Mouse (Mus musculus) midbrain, postnatal 0 days (tissue): ENCODE measurements at regions not wholly inside any gene's neighbourhood (a gene's known extent, or its start where the extent isn't known, plus 50 kb on each side); places are given as distances from the start of the nearest gene placed in this dataset.

Source experiments
- ATAC-seq: fragments of 200-750 bp; cut with Nextera tagmentation; 2 replicates; pipeline ENCODE4 v1.8.0; 2017; ENCODE audit warnings: moderate number of reproducible peaks, mild to moderate bottlenecking, moderate TSS enrichment, moderate library complexity; ENCODE audit not compliant: low FRiP score
- DNase-seq: peaks from one replicate; pipeline ENCODE4 v3.0.0-alpha.2; 2015; ENCODE audit warnings: low spot score
- H3K27ac ChIP-seq: fragments of 300-500 bp; sonication (generic); 2 replicates; pipeline ENCODE4 v1.5.1; 2014; ENCODE audit warnings: low read depth, mild to moderate bottlenecking, low read length, mixed read lengths
- H3K27me3 ChIP-seq: fragments of 300-500 bp; sonication (generic); 2 replicates; pipeline ENCODE4 v1.6.1; 2014; ENCODE audit warnings: low read length, control low read depth, mixed read lengths; ENCODE audit not compliant: insufficient read depth
- H3K36me3 ChIP-seq: fragments of 300-500 bp; sonication (generic); 2 replicates; pipeline ENCODE4 v1.6.1; 2014; ENCODE audit warnings: low read length, control low read depth, mixed read lengths; ENCODE audit not compliant: insufficient read depth
- H3K4me1 ChIP-seq: fragments of 300-500 bp; sonication (generic); 2 replicates; pipeline ENCODE4 v1.6.1; 2014; ENCODE audit warnings: mild to moderate bottlenecking, control low read depth, antibody characterized with exemption, low read length, mixed read lengths; ENCODE audit not compliant: insufficient read depth
- H3K4me2 ChIP-seq: fragments of 300-500 bp; sonication (generic); 2 replicates; pipeline ENCODE4 v1.6.1; 2014; ENCODE audit warnings: low read depth, mild to moderate bottlenecking, low read length, mixed read lengths; ENCODE audit not compliant: poor library complexity, severe bottlenecking
- H3K4me3 ChIP-seq: fragments of 300-500 bp; sonication (generic); 2 replicates; pipeline ENCODE4 v1.5.1; 2014; ENCODE audit warnings: low read depth, mild to moderate bottlenecking, low read length, moderate library complexity
- H3K9ac ChIP-seq: fragments of 300-500 bp; sonication (generic); replicated peaks from 2 replicates; pipeline ENCODE4 v1.6.1; 2014; ENCODE audit warnings: mild to moderate bottlenecking, low read length, moderate library complexity, mixed read lengths; ENCODE audit not compliant: poor library complexity, severe bottlenecking
- H3K9me3 ChIP-seq: fragments of 300-500 bp; sonication (generic); 2 replicates; pipeline ENCODE4 v1.6.1; 2016; ENCODE audit warnings: low read length, control low read depth
- CTCF ChIP-seq: IDR thresholded peaks from 2 replicates; pipeline ENCODE4 v1.5.1; 2016; ENCODE audit warnings: antibody characterized with exemption, mild to moderate bottlenecking
- WGBS: fragments of 180-500 bp; shearing (Covaris S2); extraction: QIAGEN DNeasy Blood & Tissue Kit; methylation state at CpG from one replicate; pipeline ENCODE4 v1.1.7; 2014; 5-methylcytosine and 5-hydroxymethylcytosine counted together

DNA sequence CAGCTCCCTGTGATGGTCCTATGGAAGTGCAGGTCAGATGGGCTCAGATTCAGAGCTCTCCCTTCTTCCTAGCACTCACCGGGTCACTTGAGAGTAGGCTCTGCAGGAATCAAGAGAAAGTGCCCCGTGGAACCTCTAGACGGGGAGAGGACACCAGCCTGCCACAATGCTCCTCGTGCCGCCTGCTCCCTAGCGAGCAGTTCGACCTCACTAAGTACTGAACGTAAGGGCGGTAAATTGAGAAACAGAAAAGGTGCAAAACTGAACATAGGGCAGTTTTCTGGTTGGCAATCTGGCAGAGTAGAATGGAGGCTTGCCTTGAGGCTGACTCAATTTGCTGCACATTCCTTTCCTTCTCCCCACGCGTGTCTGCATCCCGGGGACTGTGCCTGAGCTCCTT is 115.7 kb downstream of the Zfp706 start:
- DNase-seq: no peak
- no peak for TF ChIP-seq CTCF
- 0 out of 2 replicates have a peak overlapping the region, but pooled peaks have one; percentile 19 for H3K9ac ChIP-seq
- peak overlapping the region; percentile 38; the same call in 1 of the 2 replicates for H3K4me2 ChIP-seq
- 25% methylated on average over 12 of the region's 12 CpGs for WGBS
- H3K36me3 ChIP-seq: no peaks in the 10 kb centered on the region
- H3K4me3 ChIP-seq: no peak overlapping the region
- H3K4me1 ChIP-seq: peaks cover 10% of the 10 kb centered on the region
- peak overlapping the region; percentile 43 for H3K27ac ChIP-seq
- H3K27me3 ChIP-seq: no peaks in the 10 kb centered on the region
- ATAC-seq: no peak
- H3K9me3 ChIP-seq: no peaks in the 10 kb centered on the region

GRCm38 (mm10) chr15:36891296-36891695 is 116.3 kb downstream of the Zfp706 start:
- no peaks in the 10 kb centered on the region for H3K9me3 ChIP-seq
- peaks cover 10% of the 10 kb centered on the region for H3K4me1 ChIP-seq
- 52% methylated on average over 1 of the region's 1 CpGs for WGBS
- no peak overlapping the region for H3K9ac ChIP-seq
- ATAC-seq (no peak), DNase-seq (no peak)
- H3K4me2 ChIP-seq: no peak overlapping the region
- H3K27me3 ChIP-seq: no peaks in the 10 kb centered on the region
- H3K4me3 ChIP-seq: no peak overlapping the region
- no peak overlapping the region for H3K27ac ChIP-seq
- no peaks in the 10 kb centered on the region for H3K36me3 ChIP-seq
- TF ChIP-seq CTCF: no peak

- Histone ChIP-seq H3K27me3 (no peaks in the 10 kb centered on the region), H3K9me3 (no peaks in the 10 kb centered on the region), H3K9ac (no peak overlapping the region), H3K4me3 (no peak overlapping the region), H3K4me1 (peaks cover 10% of the 10 kb centered on the region), H3K36me3 (no peaks in the 10 kb centered on the region), H3K27ac (no peak overlapping the region), H3K4me2 (no peak overlapping the region)
- DNase-seq (no peak), ATAC-seq (no peak)
- WGBS: 82% methylated on average over 3 of the region's 3 CpGs
- 0 out of 2 replicates have a peak, but pooled peaks have one; percentile 12 for TF ChIP-seq CTCF
Measured at GRCm38 (mm10) chr15:36889072-36889471, 118.5 kb downstream of the Zfp706 start.

DNA sequence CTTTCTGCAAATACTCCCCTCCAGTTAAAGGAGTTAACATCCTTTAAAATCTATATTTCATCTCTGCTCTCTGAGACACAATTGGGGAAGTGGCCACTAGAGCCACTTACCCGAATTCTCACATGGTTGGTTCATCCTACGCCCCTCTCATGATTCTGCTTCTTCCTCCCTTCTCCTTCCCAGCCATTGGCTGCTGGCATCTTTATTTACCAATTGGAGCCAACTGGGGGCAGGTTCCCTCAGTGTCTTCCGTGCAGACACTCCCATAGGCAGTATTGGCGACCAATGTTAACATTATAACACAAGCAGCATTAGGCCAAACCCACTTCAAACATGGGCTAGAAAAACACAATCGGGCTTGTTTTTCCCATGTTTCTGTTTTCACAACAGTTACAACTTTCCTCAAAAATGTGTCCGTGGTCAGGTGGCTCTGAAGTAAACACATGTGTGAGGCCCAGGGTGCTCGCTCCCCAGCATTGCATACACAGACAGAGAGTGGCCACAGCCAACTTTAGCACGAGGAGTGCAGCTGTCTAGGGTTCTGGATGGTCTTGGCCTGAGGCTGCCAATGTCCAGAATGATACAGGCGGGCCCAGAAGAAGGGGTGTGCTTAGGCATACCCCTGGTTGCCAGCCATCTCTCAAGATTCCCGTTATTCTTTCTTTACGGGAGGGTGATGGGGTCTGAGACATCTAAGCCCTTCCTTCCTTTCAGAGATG is 119.1 kb downstream of the Zfp706 start:
- TF ChIP-seq CTCF: no peak
- H3K4me1 ChIP-seq: peaks cover 10% of the 10 kb centered on the region
- 83% methylated on average over 11 of the region's 11 CpGs for WGBS
- no peaks in the 10 kb centered on the region for H3K9me3 ChIP-seq
- DNase-seq (no peak), ATAC-seq (no peak)
- no peak overlapping the region for H3K27ac ChIP-seq
- H3K27me3 ChIP-seq: no peaks in the 10 kb centered on the region
- H3K4me3 ChIP-seq: no peak overlapping the region
- no peak overlapping the region for H3K4me2 ChIP-seq
- no peaks in the 10 kb centered on the region for H3K36me3 ChIP-seq
- no peak overlapping the region for H3K9ac ChIP-seq

- Histone ChIP-seq H3K4me3 (no peak overlapping the region), H3K36me3 (no peaks in the 10 kb centered on the region), H3K4me2 (no peak overlapping the region), H3K27ac (no peak overlapping the region), H3K9ac (no peak overlapping the region), H3K4me1 (no peaks in the 10 kb centered on the region), H3K27me3 (no peaks in the 10 kb centered on the region), H3K9me3 (no peaks in the 10 kb centered on the region)
- TF ChIP-seq CTCF: no peak
- DNase-seq (no peak), ATAC-seq (no peak)
- WGBS: 75% methylated on average over 11 of the region's 11 CpGs
Measured at GRCm38 (mm10) chr15:36884671-36885365, 122.8 kb downstream of the Zfp706 start.

DNA sequence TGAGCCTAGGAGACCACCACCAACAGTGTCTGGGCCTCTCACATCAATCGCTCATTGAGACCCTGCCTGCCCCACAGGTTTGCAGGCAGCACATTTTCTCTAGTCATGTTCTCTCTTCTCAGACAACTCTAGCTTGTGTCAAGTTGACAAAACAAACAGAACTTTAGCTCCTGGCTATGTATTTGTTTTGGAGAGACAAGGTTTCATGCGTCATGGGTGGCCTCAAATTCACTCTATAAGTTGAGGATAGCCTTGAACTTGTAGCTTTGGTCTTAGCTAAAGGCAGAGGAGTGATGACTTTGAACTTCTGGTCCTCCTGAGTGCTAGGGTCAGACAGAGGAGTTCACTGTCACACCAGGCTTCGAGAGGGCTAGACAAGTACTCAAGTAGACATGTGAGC is 123.5 kb downstream of the Zfp706 start:
- no peak overlapping the region for H3K4me2 ChIP-seq
- 89% methylated on average over 3 of the region's 3 CpGs for WGBS
- H3K9me3 ChIP-seq: no peaks in the 10 kb centered on the region
- ATAC-seq (no peak), DNase-seq (no peak)
- TF ChIP-seq CTCF: no peak
- no peak overlapping the region for H3K27ac ChIP-seq
- H3K36me3 ChIP-seq: no peaks in the 10 kb centered on the region
- no peaks in the 10 kb centered on the region for H3K27me3 ChIP-seq
- no peaks in the 10 kb centered on the region; the same call in 1 of the 2 replicates for H3K4me1 ChIP-seq
- no peak overlapping the region for H3K9ac ChIP-seq
- H3K4me3 ChIP-seq: no peak overlapping the region
